Mouse (Mus musculus): ENCODE results near the gene Sema4a. TPM values are rescaled to one million over a fixed set of nuclear protein-coding genes. Genes with fewer than 3 reads are reported as not detected.

Sema4a gene
- polyA plus RNA-seq, 1 experiment from 2014 or later = 5.3 TPM

- H3K27me3 ChIP-seq (ENCODE audit: control insufficient read depth, insufficient read depth, low read length) = no peaks in the 10 kb centered on the region
- DNase-seq (ENCODE audit: low spot score) = no peak
- no peaks in the 10 kb centered on the region for H3K9me3 ChIP-seq (replicated peaks; ENCODE audit: control insufficient read depth, low read length)
- WGBS = 91% methylated on average over 10 of the region's 10 CpGs
- no peaks in the 10 kb centered on the region for H3K4me1 ChIP-seq (ENCODE audit: control insufficient read depth, insufficient read depth, low read length)
- no peak overlapping the region for H3K9ac ChIP-seq (replicated peaks; ENCODE audit: low read length)
- H3K27ac ChIP-seq (replicated peaks; ENCODE audit: low read depth, low read length) = no peak overlapping the region
- H3K36me3 ChIP-seq (replicated peaks; ENCODE audit: control insufficient read depth, insufficient read depth, low read depth, low read length) = no peaks in the 10 kb centered on the region
- ATAC-seq (replicated peaks; ENCODE audit: insufficient number of reproducible peaks, low FRiP score, low TSS enrichment, low read depth) = no peak
- no peak overlapping the region for H3K4me2 ChIP-seq (ENCODE audit: low read depth, low read length)
- no peak overlapping the region for H3K4me3 ChIP-seq (ENCODE audit: low read depth, low read length)
These were observed 57.3 kb downstream of the Sema4a start for GRCm38 (mm10) chr3:88403522-88404230.

GRCm38 (mm10) chr3:88398666-88399065, 62.3 kb downstream of the Sema4a start:
- 77% methylated on average over 2 of the region's 2 CpGs for WGBS
- Histone ChIP-seq H3K4me2 (ENCODE audit: low read depth, low read length) (no peak overlapping the region), H3K4me3 (ENCODE audit: low read depth, low read length) (no peak overlapping the region), H3K9ac (replicated peaks; ENCODE audit: low read length) (no peak overlapping the region), H3K27ac (replicated peaks; ENCODE audit: low read depth, low read length) (no peak overlapping the region), H3K36me3 (replicated peaks; ENCODE audit: control insufficient read depth, insufficient read depth, low read depth, low read length) (no peaks in the 10 kb centered on the region; the same call in 1 of the 2 replicates), H3K4me1 (ENCODE audit: control insufficient read depth, insufficient read depth, low read length) (no peaks in the 10 kb centered on the region), H3K27me3 (ENCODE audit: control insufficient read depth, insufficient read depth, low read length) (no peaks in the 10 kb centered on the region), H3K9me3 (replicated peaks; ENCODE audit: control insufficient read depth, low read length) (no peaks in the 10 kb centered on the region)
- ATAC-seq (replicated peaks; ENCODE audit: insufficient number of reproducible peaks, low FRiP score, low TSS enrichment, low read depth) (no peak), DNase-seq (ENCODE audit: low spot score) (no peak)

- Histone ChIP-seq H3K36me3 (replicated peaks; ENCODE audit: control insufficient read depth, insufficient read depth, low read depth, low read length) (no peaks in the 10 kb centered on the region; the same call in 1 of the 2 replicates), H3K27ac (replicated peaks; ENCODE audit: low read depth, low read length) (no peak overlapping the region), H3K9me3 (replicated peaks; ENCODE audit: control insufficient read depth, low read length) (no peaks in the 10 kb centered on the region), H3K9ac (replicated peaks; ENCODE audit: low read length) (no peak overlapping the region), H3K4me1 (ENCODE audit: control insufficient read depth, insufficient read depth, low read length) (no peaks in the 10 kb centered on the region), H3K27me3 (ENCODE audit: control insufficient read depth, insufficient read depth, low read length) (no peaks in the 10 kb centered on the region), H3K4me3 (ENCODE audit: low read depth, low read length) (no peak overlapping the region), H3K4me2 (ENCODE audit: low read depth, low read length) (no peak overlapping the region)
- no peak for DNase-seq (ENCODE audit: low spot score)
- ATAC-seq (replicated peaks; ENCODE audit: insufficient number of reproducible peaks, low FRiP score, low TSS enrichment, low read depth) = no peak
- WGBS = 93% methylated on average over 8 of the region's 8 CpGs
These were observed 65.2 kb downstream of the Sema4a start for GRCm38 (mm10) chr3:88395742-88396141.

GRCm38 (mm10) chr3:88395288-88395687, 65.7 kb downstream of the Sema4a start:
- WGBS = 92% methylated on average over 6 of the region's 6 CpGs
- DNase-seq (ENCODE audit: low spot score) (no peak), ATAC-seq (replicated peaks; ENCODE audit: insufficient number of reproducible peaks, low FRiP score, low TSS enrichment, low read depth) (no peak)
- Histone ChIP-seq H3K27ac (replicated peaks; ENCODE audit: low read depth, low read length) (no peak overlapping the region), H3K36me3 (replicated peaks; ENCODE audit: control insufficient read depth, insufficient read depth, low read depth, low read length) (no peaks in the 10 kb centered on the region; the same call in 1 of the 2 replicates), H3K4me2 (ENCODE audit: low read depth, low read length) (no peak overlapping the region), H3K4me1 (ENCODE audit: control insufficient read depth, insufficient read depth, low read length) (no peaks in the 10 kb centered on the region), H3K9me3 (replicated peaks; ENCODE audit: control insufficient read depth, low read length) (no peaks in the 10 kb centered on the region), H3K27me3 (ENCODE audit: control insufficient read depth, insufficient read depth, low read length) (no peaks in the 10 kb centered on the region), H3K9ac (replicated peaks; ENCODE audit: low read length) (no peak overlapping the region), H3K4me3 (ENCODE audit: low read depth, low read length) (no peak overlapping the region)

- H3K27ac ChIP-seq (replicated peaks; ENCODE audit: low read depth, low read length) = no peak overlapping the region
- no peaks in the 10 kb centered on the region; the same call in 1 of the 2 replicates for H3K36me3 ChIP-seq (replicated peaks; ENCODE audit: control insufficient read depth, insufficient read depth, low read depth, low read length)
- no peak overlapping the region for H3K4me2 ChIP-seq (ENCODE audit: low read depth, low read length)
- no peak overlapping the region for H3K4me3 ChIP-seq (ENCODE audit: low read depth, low read length)
- H3K9me3 ChIP-seq (replicated peaks; ENCODE audit: control insufficient read depth, low read length) = no peaks in the 10 kb centered on the region
- H3K27me3 ChIP-seq (ENCODE audit: control insufficient read depth, insufficient read depth, low read length) = no peaks in the 10 kb centered on the region
- no peak for ATAC-seq (replicated peaks; ENCODE audit: insufficient number of reproducible peaks, low FRiP score, low TSS enrichment, low read depth)
- no peaks in the 10 kb centered on the region for H3K4me1 ChIP-seq (ENCODE audit: control insufficient read depth, insufficient read depth, low read length)
- 89% methylated on average over 9 of the region's 9 CpGs for WGBS
- DNase-seq (ENCODE audit: low spot score) = no peak
- no peak overlapping the region for H3K9ac ChIP-seq (replicated peaks; ENCODE audit: low read length)
These were observed 67.1 kb downstream of the Sema4a start for GRCm38 (mm10) chr3:88393776-88394375.

Small RNAs within 50 kb of the gene (microRNA-seq; reads per million reads assigned to microRNA genes)
- gene Mir7011 (ENCODE audit: borderline number of aligned reads) = not detected

Other genes starting within 250 kb of the Sema4a start
- gene Rhbg, start 206.5 kb downstream of the Sema4a start, polyA plus RNA-seq (2014; fragmentation: Nextera tagmentation; extraction: Ambion mirVana) = 0.25 and 0.26 TPM in 2 replicates
- gene Gm38392, start 174.0 kb downstream of the Sema4a start, polyA plus RNA-seq (2014; fragmentation: Nextera tagmentation; extraction: Ambion mirVana) = 0.36 TPM in 1 of 2 replicates, not detected in the other
- gene Tsacc, start 164.2 kb downstream of the Sema4a start, polyA plus RNA-seq (2014; fragmentation: Nextera tagmentation; extraction: Ambion mirVana) = 9.8 and 13.1 TPM in 2 replicates
- 784 and 788 TPM in 2 replicates for gene Cct3, start 164.1 kb downstream of the Sema4a start, polyA plus RNA-seq (2014; fragmentation: Nextera tagmentation; extraction: Ambion mirVana)
- gene Glmp, start 136.2 kb downstream of the Sema4a start, polyA plus RNA-seq (2014; fragmentation: Nextera tagmentation; extraction: Ambion mirVana) = 77.9 and 87.3 TPM in 2 replicates
- gene Tmem79, start 125.0 kb downstream of the Sema4a start, polyA plus RNA-seq (2014; fragmentation: Nextera tagmentation; extraction: Ambion mirVana) = 2.1 and 2.8 TPM in 2 replicates
- gene Smg5, start 124.9 kb downstream of the Sema4a start, polyA plus RNA-seq (2014; fragmentation: Nextera tagmentation; extraction: Ambion mirVana) = 33.3 and 39.3 TPM in 2 replicates
- gene Paqr6, start 96.6 kb downstream of the Sema4a start, polyA plus RNA-seq (2014; fragmentation: Nextera tagmentation; extraction: Ambion mirVana) = 0.60 and 0.82 TPM in 2 replicates
- 0.32 TPM in 1 of 2 replicates, not detected in the other for gene Bglap3, start 88.4 kb downstream of the Sema4a start, polyA plus RNA-seq (2014; fragmentation: Nextera tagmentation; extraction: Ambion mirVana)
- not detected in 2 replicates for gene Bglap2, start 82.5 kb downstream of the Sema4a start, polyA plus RNA-seq (2014; fragmentation: Nextera tagmentation; extraction: Ambion mirVana)
- 0.57 TPM in 1 of 2 replicates, not detected in the other for gene Bglap, start 76.7 kb downstream of the Sema4a start, polyA plus RNA-seq (2014; fragmentation: Nextera tagmentation; extraction: Ambion mirVana)
- 157 and 161 TPM in 2 replicates for gene Pmf1, start 50.9 kb downstream of the Sema4a start, polyA plus RNA-seq (2014; fragmentation: Nextera tagmentation; extraction: Ambion mirVana)
- gene Slc25a44, start 36.0 kb downstream of the Sema4a start, polyA plus RNA-seq (2014; fragmentation: Nextera tagmentation; extraction: Ambion mirVana) = 17.1 and 19.2 TPM in 2 replicates
- gene Lmna, start 48.8 kb upstream of the Sema4a start, polyA plus RNA-seq (2014; fragmentation: Nextera tagmentation; extraction: Ambion mirVana) = 28.7 and 30.5 TPM in 2 replicates
- gene Mex3a, start 71.2 kb upstream of the Sema4a start, polyA plus RNA-seq (2014; fragmentation: Nextera tagmentation; extraction: Ambion mirVana) = 40.1 and 41.0 TPM in 2 replicates
- gene Rab25, start 87.1 kb upstream of the Sema4a start, polyA plus RNA-seq (2014; fragmentation: Nextera tagmentation; extraction: Ambion mirVana) = 3.7 and 4.0 TPM in 2 replicates
- gene Lamtor2, start 91.9 kb upstream of the Sema4a start, polyA plus RNA-seq (2014; fragmentation: Nextera tagmentation; extraction: Ambion mirVana) = 77.4 and 82.0 TPM in 2 replicates
- 62.1 and 73.3 TPM in 2 replicates for gene Ubqln4, start 92.6 kb upstream of the Sema4a start, polyA plus RNA-seq (2014; fragmentation: Nextera tagmentation; extraction: Ambion mirVana)
- 184 and 201 TPM in 2 replicates for gene Ssr2, start 114.7 kb upstream of the Sema4a start, polyA plus RNA-seq (2014; fragmentation: Nextera tagmentation; extraction: Ambion mirVana)
- 82.2 and 89.3 TPM in 2 replicates for gene Arhgef2, start 144.8 kb upstream of the Sema4a start, polyA plus RNA-seq (2014; fragmentation: Nextera tagmentation; extraction: Ambion mirVana)
- not detected in 2 replicates for gene Rxfp4, start 192.0 kb upstream of the Sema4a start, polyA plus RNA-seq (2014; fragmentation: Nextera tagmentation; extraction: Ambion mirVana)
- gene Khdc4, start 224.6 kb upstream of the Sema4a start, polyA plus RNA-seq (2014; fragmentation: Nextera tagmentation; extraction: Ambion mirVana) = 101 and 104 TPM in 2 replicates